Mouse (Mus musculus) megakaryocyte, embryonic 14.5 days (primary cell): ENCODE data around the gene Grm6.

Source experiments
- FLI1 ChIP-seq: IDR thresholded peaks from 2 replicates; pipeline ENCODE4 v1.6.1; 2012; ENCODE audit warnings: low read length, inconsistent platforms, mixed read lengths
- GATA1 ChIP-seq: IDR thresholded peaks from 3 replicates; pipeline ENCODE4 v1.6.1; 2012; ENCODE audit warnings: mixed read lengths, low read length, inconsistent platforms, borderline replicate concordance

GRCm38 (mm10) chr11:50827010-50827953, 23.2 kb upstream of the Grm6 start, which contains the start of gene Zfp354c:
- TF ChIP-seq GATA1, result no peak
- no peak for TF ChIP-seq FLI1
